Mouse (Mus musculus) cortical plate, adult 2 months (tissue): ENCODE measurements around the gene Lpar5. TPM values are rescaled to one million over a fixed set of nuclear protein-coding genes. Genes with fewer than 3 reads are reported as not detected.
A peak's percentile ranks its signal among the peaks of the same experiment; 100 is the strongest.

Experiments used
- H3K27ac ChIP-seq: fragments of 200-500 bp; 2 replicates; pipeline ENCODE4 v1.5.1; 2012; ENCODE audit warnings: low read length, control low read depth, inconsistent platforms; ENCODE audit not compliant: insufficient read depth
- H3K4me1 ChIP-seq: fragments of 200-500 bp; 2 replicates; pipeline ENCODE4 v1.6.1; 2011; ENCODE audit warnings: low read length; ENCODE audit not compliant: control insufficient read depth, insufficient read depth
- H3K4me3 ChIP-seq: fragments of 200-500 bp; 2 replicates; pipeline ENCODE4 v1.5.1; 2011; ENCODE audit warnings: mild to moderate bottlenecking, low read length, control low read depth; ENCODE audit not compliant: insufficient read depth
- CTCF ChIP-seq: fragments of 200-500 bp; IDR thresholded peaks from 2 replicates; pipeline ENCODE4 v1.5.1; 2011; ENCODE audit warnings: mild to moderate bottlenecking, control low read depth, low read length; ENCODE audit not compliant: insufficient read depth; ENCODE audit errors: extremely low read depth
- POLR2A ChIP-seq: fragments of 200-500 bp; IDR thresholded peaks from 2 replicates; pipeline ENCODE4 v1.6.1; 2011; ENCODE audit warnings: mild to moderate bottlenecking, low read length, control low read depth; ENCODE audit not compliant: insufficient read depth; ENCODE audit errors: extremely low read depth
- polyA plus RNA-seq: library from polyadenylated mRNA; depleted of rRNA; stranded (reverse); fragments of >200 nt; gene quantifications from 2 replicates; pipeline ENCODE4 v1.2.3, GENCODE M21; 2012

Gene Lpar5
- polyA plus RNA-seq, 1 experiment = 1.3 TPM

DNA sequence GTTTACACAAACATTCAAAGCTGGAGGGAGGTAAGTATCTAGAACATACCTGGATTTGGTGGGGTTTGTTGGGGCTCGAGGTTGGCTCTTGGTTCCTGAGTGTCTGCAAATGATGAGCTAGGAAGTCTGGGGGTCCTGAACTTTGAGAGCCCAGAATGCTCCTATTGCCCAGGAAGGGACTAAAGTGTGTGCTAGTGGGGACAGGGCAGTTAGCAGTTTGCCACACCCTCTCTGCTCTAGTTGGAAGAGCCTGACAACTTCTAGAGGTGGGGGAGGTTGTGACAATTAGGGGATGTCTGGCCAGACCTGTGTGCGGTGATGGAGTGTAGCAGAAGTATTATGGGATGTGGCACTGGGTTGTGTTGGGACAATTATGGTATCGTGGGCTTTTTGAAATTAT, 27.1 kb downstream of the Lpar5 start:
- no peak overlapping the region for H3K4me3 ChIP-seq
- H3K4me1 ChIP-seq = peaks cover 17% of the 10 kb centered on the region
- TF ChIP-seq POLR2A = no peak
- TF ChIP-seq CTCF = no peak
- H3K27ac ChIP-seq = no peak overlapping the region

DNA sequence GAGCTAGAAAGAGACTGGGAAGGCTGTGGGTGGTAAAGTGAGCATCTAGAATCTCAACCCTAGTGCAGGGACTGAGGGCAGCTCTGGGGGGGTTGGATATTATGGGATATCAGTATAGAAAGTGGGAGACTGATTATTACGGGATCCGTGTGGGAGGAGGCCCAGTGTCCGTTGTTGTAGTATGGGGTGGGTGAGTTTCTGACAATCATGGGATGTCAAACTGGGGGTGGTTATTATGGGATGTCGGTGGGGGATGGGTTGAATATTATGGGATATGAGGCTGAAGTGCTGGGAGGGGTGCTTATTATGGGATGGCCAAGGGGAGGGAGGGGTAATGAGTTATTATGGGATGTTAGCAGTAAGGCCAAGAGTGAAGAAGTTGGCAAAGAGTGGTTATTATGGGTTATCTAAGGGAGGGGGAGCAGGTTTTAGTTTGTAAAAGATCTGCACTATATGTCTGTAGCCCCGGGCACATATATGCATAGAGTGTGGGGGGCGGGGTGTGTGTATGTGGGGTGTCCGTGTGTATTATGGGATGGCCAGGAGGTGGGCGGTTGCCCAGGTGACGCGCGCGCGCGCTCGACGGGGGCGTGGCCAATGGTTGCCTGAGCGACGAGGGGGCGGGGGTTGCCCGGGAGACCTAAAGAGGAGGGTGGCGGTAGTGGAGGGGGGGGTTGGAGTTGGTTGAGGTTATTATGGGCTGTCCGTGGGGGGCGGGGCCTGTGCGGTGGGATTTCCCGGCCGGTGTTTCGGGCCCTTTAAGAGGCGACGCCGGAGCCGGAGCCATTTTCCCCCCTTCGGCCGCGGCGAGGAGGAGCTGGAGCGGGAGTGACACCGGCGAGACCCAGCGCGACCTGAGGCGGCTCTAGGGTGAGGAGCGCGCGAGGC, 27.9 kb downstream of the Lpar5 start, which contains the start of gene Chd4:
Chd4 (plus strand) TSS at position 591 of the 888 bp plus-strand sequence.
- peak within 1 kb of the TSS; percentile 94 for H3K4me3 ChIP-seq
- H3K4me1 ChIP-seq = peaks cover 17% of the 10 kb centered on the region
- TF ChIP-seq CTCF (no peak), POLR2A (peak; percentile 86)
- H3K27ac ChIP-seq = peak within 1 kb of the TSS; percentile 90

DNA sequence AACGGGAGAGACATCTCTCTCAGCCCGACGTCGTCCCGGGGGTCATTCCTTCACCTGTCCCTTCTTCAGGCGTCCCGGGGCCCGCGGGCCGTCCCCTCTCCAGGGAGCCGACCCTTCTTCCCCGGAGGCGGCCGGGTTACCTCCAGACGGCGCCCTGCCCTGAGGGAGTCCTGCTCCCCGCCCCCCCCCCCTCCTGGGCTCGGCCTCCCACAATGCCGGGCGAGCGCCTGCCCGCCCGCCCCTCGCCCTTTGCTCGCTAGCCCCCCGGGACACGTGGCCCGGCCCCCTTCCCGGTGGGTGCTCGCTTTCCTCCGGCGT, 28.5 kb downstream of the Lpar5 start:
- Histone ChIP-seq H3K4me3 (peak overlapping the region; percentile 94), H3K4me1 (peaks cover 19% of the 10 kb centered on the region), H3K27ac (peak overlapping the region; percentile 90)
- TF ChIP-seq POLR2A = no peak
- TF ChIP-seq CTCF = no peak

DNA sequence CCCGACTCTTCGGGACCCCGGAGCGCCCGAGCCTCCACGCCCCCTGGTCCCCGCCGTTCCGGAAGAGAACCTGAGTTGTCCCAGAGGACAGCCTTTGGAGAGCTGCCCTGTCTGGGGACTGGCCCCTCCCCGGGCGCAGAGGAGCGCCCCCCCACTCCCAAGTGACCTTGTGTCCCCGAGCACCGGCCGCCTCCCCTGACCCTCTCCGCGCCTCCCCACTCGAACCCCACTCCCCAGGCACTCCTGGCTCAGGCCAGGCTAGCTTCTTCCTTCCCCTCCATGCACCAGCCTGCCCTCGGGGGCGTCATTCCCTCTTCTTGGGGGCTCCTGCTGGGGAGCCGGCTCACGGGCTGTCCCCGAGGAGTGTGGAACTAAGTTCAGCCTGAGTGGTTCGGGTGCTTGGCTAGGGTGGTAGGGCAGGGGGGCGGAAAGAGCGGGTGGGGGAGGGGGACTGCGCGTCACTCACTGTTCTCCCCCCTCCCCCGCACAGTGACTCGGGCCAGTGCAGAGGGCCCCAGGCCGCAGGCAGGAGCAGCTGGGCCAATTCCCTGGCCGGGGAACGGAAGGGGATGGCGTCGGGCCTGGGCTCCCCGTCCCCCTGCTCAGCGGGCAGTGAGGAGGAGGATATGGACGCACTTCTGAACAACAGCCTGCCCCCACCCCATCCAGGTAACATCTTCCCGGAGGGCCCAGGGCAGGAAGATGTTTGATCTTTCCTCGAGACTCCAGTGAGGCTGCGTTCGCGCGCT, 29.1 kb downstream of the Lpar5 start:
- peak overlapping the region; percentile 94 for H3K4me3 ChIP-seq
- peaks cover 19% of the 10 kb centered on the region for H3K4me1 ChIP-seq
- no peak for TF ChIP-seq CTCF
- no peak for TF ChIP-seq POLR2A
- peak overlapping the region; percentile 84 for H3K27ac ChIP-seq

DNA sequence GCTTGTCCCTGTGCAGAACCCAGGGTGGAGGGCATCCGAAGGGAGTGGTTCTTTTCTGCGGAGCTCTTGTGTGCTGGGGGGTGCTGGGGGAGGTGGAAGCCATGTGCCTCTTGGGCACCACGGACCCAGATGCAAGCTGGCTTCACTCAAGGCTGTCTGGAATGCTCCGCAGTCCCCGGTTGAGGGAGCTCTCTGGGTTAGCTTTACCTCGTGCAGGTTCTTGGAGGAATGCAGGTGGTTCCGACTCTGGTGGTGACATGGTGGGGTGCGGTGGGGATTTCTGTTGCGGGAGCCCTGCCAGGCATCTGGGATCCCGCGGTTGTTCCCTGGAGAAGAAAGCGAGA, 29.6 kb downstream of the Lpar5 start:
- Histone ChIP-seq H3K4me1 (peaks cover 19% of the 10 kb centered on the region), H3K27ac (peak overlapping the region; percentile 84), H3K4me3 (peak overlapping the region; percentile 94)
- TF ChIP-seq POLR2A (peak; percentile 15; the same call in 1 of the 2 replicates), CTCF (no peak)

DNA sequence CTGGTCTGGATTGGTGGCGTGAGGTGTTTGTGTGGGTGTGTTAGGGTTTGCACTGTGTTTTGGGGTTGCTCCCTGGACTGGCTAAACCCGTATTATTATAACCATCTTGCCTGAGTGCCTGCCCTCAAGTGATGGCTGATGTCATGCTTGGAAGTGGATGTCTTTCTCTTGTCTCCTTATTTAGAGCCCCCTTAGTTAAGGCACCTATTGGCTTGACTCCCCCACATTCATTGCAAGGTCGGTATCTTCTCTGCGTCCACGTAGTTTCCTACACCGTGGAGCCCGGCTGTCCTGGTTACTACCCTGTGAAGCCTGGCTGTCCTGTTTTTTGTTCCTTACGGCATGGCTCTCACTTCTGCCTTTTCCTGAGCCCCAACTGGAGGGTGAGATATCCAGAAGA, 30.2 kb downstream of the Lpar5 start:
- Histone ChIP-seq H3K27ac (no peak overlapping the region), H3K4me3 (peak overlapping the region; percentile 94)
- no peak for TF ChIP-seq CTCF

DNA sequence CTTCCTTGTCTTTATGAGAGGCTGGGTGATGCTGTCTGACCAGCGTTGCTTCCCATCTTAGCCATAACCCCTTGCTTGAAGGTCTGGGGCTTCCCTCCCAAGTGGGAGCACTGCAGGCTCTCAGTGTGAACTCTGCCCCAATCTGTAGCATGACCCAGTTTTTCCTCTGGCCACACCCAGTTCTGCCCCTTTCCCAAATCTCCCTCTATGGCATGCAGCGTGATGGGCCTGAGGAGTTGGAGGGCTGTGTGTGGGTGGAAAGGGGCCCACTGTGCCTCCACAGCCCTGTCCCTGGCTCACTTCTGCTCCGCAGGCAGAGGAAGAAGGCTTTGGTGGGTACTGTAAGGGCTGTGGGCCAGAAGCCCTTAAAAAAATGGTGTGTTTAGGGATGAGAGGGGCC, 30.8 kb downstream of the Lpar5 start:
- Histone ChIP-seq H3K4me1 (peaks cover 19% of the 10 kb centered on the region), H3K4me3 (peak overlapping the region; percentile 94), H3K27ac (no peak overlapping the region)
- no peak for TF ChIP-seq POLR2A
- no peak for TF ChIP-seq CTCF

More for the DNA sequence above, 30.2 kb downstream of the Lpar5 start:
- H3K4me1 ChIP-seq = peaks cover 19% of the 10 kb centered on the region

DNA sequence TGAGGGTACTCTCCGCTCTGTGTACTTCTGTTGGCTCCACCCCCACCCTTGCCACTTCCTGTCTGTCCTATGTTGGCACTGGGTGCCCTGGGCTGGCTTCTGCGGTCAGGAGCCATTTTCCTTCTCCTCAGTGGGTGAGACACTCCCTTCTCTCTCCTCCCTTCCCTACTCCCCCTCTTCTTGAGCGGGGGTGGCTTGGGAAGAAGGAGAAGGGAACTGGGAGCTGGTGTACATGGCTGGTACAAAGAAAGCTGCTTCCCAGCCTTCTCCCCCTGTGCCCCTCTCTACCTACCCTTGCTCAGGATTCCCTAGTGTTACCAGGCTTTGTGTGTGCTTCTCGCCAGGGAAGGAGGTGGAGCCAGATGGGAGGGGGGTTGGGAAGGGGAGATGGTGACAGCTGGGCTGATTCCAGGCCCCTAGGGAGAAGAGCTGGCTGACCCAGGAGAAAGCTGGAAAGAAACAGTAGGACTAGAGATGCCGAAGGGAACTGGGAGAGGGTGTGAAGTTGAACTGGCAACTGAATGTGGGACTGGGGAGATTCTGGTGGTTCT, 31.8 kb downstream of the Lpar5 start:
- peaks cover 19% of the 10 kb centered on the region for H3K4me1 ChIP-seq
- TF ChIP-seq CTCF (no peak), POLR2A (no peak)
- peak overlapping the region; percentile 94; the same call in 1 of the 2 replicates for H3K4me3 ChIP-seq
- peak overlapping the region; percentile 43 for H3K27ac ChIP-seq

DNA sequence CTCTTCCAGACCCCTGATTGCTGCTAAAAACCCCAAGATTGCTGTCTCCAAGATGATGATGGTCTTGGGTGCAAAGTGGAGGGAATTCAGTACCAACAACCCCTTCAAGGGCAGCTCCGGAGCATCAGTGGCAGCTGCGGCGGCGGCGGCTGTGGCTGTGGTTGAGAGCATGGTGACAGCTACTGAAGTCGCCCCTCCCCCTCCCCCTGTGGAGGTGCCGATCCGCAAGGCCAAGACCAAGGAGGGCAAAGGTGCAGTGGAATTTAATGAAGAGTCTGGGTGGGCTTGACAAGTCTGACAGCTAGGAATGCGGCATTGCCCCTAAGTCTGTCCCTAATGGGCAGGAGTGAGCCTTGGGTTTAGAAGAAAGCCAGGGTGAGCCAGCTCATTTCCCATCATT, 33.7 kb downstream of the Lpar5 start:
- H3K4me3 ChIP-seq = no peak overlapping the region
- peaks cover 17% of the 10 kb centered on the region for H3K4me1 ChIP-seq
- H3K27ac ChIP-seq = no peak overlapping the region
- TF ChIP-seq CTCF (no peak), POLR2A (no peak)
